Mouse (Mus musculus) testis, adult 2 months (tissue): ENCODE measurements around the gene Matk. TPM values are rescaled to one million over a fixed set of nuclear protein-coding genes. Genes with fewer than 3 reads are reported as not detected.
"Not testable (repeated sequence)": the region's sequence is repeated elsewhere in the genome, so short reads cannot be mapped to it uniquely, and the experiment has no call there.

Experiments
- H3K27ac ChIP-seq: fragments of 200-500 bp; 2 replicates; pipeline ENCODE4 v1.5.1; 2012; ENCODE audit warnings: low read depth, low read length; ENCODE audit not compliant: control insufficient read depth, insufficient read depth
- H3K27me3 ChIP-seq: fragments of 200-500 bp; 2 replicates; pipeline ENCODE4 v1.6.1; 2012; ENCODE audit warnings: mild to moderate bottlenecking, low read length, moderate library complexity; ENCODE audit not compliant: control insufficient read depth, insufficient read depth
- H3K36me3 ChIP-seq: fragments of 200-500 bp; 2 replicates; pipeline ENCODE4 v1.6.1; 2012; ENCODE audit warnings: mild to moderate bottlenecking, low read length; ENCODE audit not compliant: control insufficient read depth, insufficient read depth
- H3K4me1 ChIP-seq: fragments of 200-500 bp; 2 replicates; pipeline ENCODE4 v1.6.1; 2012; ENCODE audit warnings: low read length; ENCODE audit not compliant: control insufficient read depth, insufficient read depth
- H3K4me3 ChIP-seq: fragments of 200-500 bp; 2 replicates; pipeline ENCODE4 v1.5.1; 2012; ENCODE audit warnings: low read depth, mild to moderate bottlenecking, low read length, moderate library complexity, mixed read lengths; ENCODE audit not compliant: control insufficient read depth
- CTCF ChIP-seq: fragments of 200-500 bp; IDR thresholded peaks from 2 replicates; pipeline ENCODE4 v1.5.1; 2012; ENCODE audit warnings: low read depth, mild to moderate bottlenecking, inconsistent platforms, low read length, moderate library complexity; ENCODE audit not compliant: control insufficient read depth, insufficient read depth, insufficient replicate concordance
- POLR2A ChIP-seq: fragments of 200-500 bp; IDR thresholded peaks from 2 replicates; pipeline ENCODE4 v1.6.1; 2012; ENCODE audit warnings: low read depth, mild to moderate bottlenecking, inconsistent platforms, low read length, moderate library complexity; ENCODE audit not compliant: control insufficient read depth
- polyA plus RNA-seq: library from polyadenylated mRNA; depleted of rRNA; stranded (reverse); fragments of >200 nt; gene quantifications from 2 replicates; pipeline ENCODE4 v1.2.3, GENCODE M21; 2012

Matk gene
- polyA plus RNA-seq, 1 experiment: 3.0 TPM

DNA sequence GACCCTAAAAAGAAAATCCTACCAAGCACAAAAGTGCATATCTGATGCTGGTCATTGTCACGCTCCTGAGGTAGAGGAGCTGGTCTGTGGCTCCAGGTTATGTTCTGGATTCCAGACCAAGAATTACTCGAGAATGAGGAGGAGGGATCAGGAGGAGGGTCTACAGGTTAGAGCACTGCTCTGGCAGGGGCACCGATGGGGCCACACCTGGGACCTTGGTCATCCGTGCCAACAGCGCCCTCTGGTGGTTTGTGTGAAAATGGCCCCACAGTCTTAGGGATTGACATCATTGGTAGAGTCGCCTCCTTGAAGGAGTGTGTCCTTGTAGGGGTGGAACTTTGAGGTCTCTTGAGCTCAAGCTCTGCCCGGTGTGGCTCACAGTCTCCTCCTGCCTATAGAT is 34.8 kb upstream of the Matk start:
- Histone ChIP-seq H3K36me3 (no peaks in the 10 kb centered on the region), H3K27ac (no peak overlapping the region)
- TF ChIP-seq CTCF (peak; percentile 95), POLR2A (no peak)

DNA sequence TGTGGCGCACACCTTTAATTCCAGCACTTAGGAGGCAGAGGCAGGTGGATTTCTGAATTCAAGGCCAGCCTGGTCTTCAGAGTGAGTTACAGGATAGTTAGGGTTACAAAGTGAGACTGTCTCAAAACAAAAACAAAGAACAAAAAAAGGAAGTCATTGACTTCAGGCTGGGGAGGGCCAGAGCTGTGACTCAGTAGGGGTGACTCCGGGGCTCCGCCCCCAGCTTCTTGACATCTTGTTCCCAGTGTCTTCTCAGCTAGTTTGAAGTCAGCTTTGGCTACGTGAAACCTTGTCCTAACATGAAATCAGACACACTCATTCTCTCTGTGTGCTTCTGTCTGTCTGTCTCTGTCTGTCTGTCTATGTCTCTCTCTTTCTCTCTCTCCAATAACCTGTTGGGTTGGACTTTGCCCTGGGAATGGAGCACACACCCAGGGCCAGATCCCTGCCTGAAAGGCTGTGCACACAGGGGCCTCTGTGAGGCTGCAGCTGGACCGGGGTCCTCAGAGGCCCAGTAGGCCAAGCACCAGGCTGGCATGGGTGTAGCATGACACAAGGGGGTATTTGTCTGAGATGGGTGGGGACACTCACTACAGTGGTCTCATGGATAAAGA is 31.2 kb upstream of the Matk start:
- Histone ChIP-seq H3K4me3 (no peak overlapping the region), H3K27ac (no peak overlapping the region), H3K27me3 (no peaks in the 10 kb centered on the region), H3K4me1 (no peaks in the 10 kb centered on the region), H3K36me3 (no peaks in the 10 kb centered on the region)
- no peak for TF ChIP-seq CTCF
- TF ChIP-seq POLR2A: no peak

More for the DNA sequence above, 34.8 kb upstream of the Matk start:
- Histone ChIP-seq H3K4me3 (no peak overlapping the region), H3K27me3 (no peaks in the 10 kb centered on the region), H3K4me1 (no peaks in the 10 kb centered on the region)

DNA sequence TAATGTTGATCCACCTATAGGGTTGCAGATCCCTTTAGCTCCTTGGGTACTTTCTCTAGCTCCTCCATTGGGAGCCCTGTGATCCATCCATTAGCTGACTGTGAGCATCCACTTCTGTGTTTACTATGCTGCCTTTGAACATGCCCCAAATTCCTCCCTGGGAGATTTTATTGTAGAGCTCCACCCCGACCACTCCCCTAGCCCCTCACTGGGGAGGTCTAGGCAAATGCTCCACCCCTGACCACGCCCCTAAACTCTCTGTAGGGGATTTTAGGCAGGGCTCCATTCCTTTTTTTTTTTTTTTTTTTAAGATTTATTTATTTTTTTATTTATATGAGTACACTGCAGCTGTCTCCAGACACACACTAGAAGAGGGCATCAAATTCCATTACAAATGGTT is 29.0 kb upstream of the Matk start:
- not testable (repeated sequence) for H3K4me3 ChIP-seq, H3K36me3 ChIP-seq, H3K4me1 ChIP-seq, H3K27ac ChIP-seq, H3K27me3 ChIP-seq

DNA sequence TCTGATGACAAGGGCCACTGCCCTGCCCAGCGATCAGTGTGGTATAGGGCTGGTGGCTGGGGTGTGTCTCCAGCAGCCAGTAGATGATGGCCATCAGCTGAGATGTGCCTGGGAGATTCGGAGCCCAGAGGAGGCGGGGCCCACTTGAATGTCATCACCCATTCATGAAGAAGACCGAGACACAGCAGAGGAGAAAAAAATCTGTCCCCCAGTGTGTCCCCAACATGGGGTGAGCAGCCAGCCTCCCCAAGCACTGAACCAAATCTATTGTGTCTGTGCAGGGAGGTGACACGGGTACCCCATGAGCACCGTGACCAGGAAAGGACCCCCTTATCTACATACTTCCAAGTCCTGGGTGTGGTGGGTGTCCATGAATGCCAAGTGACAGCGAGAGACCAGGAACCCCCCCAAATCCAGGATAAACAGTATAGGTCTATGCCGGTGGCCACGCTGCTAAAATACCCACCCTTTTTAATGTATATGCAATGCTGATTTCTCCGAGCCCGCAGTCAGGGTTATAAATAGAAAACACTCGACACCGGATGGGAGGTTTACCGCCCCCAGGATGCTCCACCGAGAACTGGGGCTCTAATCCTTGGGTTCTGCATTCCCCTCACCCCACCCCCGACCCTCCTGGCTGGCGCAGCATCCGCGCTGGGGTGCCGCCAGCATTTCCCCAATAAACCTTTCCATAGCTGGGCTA is 22.8 kb upstream of the Matk start:
- Histone ChIP-seq H3K36me3 (no peaks in the 10 kb centered on the region), H3K27ac (no peak overlapping the region), H3K4me3 (no peak overlapping the region), H3K27me3 (no peaks in the 10 kb centered on the region), H3K4me1 (peaks cover 8% of the 10 kb centered on the region)
- TF ChIP-seq CTCF (no peak), POLR2A (no peak)

DNA sequence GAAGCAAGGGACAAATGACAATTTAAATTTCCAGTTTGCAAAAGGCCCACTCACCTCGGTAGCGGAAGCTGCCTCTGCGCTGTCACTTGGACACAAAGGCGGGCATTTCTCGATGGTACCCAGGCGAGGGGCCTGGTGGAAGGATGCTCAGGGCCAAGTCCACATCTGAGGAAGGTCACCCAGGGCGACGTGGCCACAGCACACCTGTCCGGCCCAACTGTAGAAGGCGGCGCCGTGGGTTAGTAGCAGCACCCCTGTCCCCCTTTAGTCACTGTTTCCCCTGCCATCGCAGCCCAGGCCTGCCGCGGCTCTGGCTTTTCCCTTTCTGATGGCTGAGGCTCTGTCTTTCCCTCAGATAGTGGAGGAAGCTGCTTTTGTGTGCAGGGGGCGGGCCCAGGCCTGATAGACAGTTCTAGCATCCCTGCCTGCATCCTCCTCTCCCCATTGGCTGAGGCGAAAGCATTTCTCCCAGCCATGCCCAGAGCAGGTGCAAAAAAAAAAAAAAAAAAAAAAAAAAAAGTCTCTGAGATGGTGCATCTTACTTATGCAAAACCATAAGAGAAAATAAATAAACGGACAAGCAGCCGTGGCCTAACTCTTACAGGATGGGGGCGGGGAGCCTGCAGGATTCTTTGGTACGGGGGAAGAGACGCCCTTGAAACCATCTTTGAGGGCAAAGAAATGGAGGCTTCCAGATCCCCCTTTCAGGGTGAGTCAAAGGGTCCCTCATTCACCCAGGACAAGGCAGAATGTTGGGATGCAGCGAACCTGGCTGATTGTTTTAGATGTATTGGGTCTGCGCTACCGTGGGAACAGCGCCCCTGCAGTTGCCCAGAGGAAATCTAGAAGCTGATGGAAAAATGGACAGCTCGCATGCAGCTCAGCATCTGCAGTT is 22.1 kb upstream of the Matk start, which contains the start of gene Atcay:
Gene Atcay, minus strand, starts transcription at position 396 of the 895 bp plus-strand sequence.
- Histone ChIP-seq H3K27me3 (no peaks in the 10 kb centered on the region), H3K4me3 (no peak within 1 kb of the TSS), H3K4me1 (peaks cover 8% of the 10 kb centered on the region), H3K36me3 (no peaks in the 10 kb centered on the region), H3K27ac (no peak within 1 kb of the TSS)
- no peak for TF ChIP-seq POLR2A
- peak; percentile 27; the same call in 1 of the 2 replicates for TF ChIP-seq CTCF

DNA sequence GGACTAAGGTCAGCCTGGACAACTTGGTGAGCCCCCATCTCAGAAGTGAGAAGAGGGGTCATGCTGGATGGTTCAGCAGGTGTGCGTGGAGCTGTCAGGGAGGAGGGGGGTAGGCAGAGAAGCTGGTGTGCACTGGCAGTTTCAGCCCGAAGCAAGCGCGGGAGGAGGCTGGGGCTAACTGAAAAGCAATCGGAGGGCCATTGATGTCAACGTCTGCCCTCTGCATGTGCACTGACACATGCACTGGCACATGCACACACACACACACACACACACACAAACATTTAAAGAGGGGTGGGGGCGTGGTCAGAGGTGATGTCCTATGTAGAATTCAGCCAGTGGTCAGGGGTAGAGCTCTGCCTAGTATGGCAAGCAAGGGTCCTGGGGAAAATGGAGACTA is 21.3 kb upstream of the Matk start:
- Histone ChIP-seq H3K36me3 (no peaks in the 10 kb centered on the region), H3K27me3 (no peaks in the 10 kb centered on the region), H3K27ac (no peak overlapping the region), H3K4me3 (no peak overlapping the region), H3K4me1 (peaks cover 8% of the 10 kb centered on the region)
- TF ChIP-seq POLR2A: no peak
- no peak for TF ChIP-seq CTCF

DNA sequence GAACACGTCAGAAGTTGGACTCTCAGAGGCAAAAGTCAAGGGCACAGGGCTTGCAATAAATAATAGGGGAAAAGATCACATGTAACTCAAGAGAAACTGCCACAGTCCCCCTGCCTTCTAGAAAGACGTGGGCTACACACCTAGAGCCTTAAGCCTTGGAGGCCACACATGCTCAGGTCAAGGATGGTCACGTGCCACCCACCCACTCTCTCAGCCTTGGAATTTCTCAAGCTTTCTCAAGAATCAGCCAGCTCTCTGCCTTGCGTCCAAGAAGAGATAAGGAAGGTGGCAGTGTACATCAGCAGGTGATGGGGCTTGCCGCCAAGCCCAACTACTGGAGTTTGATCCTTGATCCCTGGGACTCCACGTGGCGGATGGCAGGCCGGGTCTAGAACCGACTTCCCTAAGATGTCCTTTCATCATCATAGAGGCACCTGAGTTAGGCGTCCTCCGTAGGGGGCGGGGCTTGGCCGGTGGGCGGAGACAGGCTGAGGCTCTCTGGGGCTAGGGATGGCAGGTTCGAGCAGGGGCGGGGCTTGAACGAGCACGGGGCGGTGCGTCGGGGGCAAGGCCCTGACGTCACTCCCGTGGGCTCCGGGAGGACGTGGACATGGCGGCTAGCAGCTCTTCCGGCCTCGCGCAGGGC is 20.0 kb upstream of the Matk start, which contains the start of gene Zfr2:
Gene Zfr2, plus strand, starts transcription at position 576 of the 646 bp plus-strand sequence.
- Histone ChIP-seq H3K4me1 (peaks cover 8% of the 10 kb centered on the region), H3K27ac (no peak within 1 kb of the TSS), H3K27me3 (no peaks in the 10 kb centered on the region), H3K36me3 (no peaks in the 10 kb centered on the region), H3K4me3 (peak within 1 kb of the TSS; percentile 85)
- TF ChIP-seq POLR2A (peak; percentile 67), CTCF (no peak)
